Mouse (Mus musculus): ENCODE results near the gene Myl9. TPM values are rescaled to one million over a fixed set of nuclear protein-coding genes. Genes with fewer than 3 reads are reported as not detected.
"Not testable (repeated sequence)": the region's sequence is repeated elsewhere in the genome, so short reads cannot be mapped to it uniquely, and the experiment has no call there.

The Myl9 gene
- polyA plus RNA-seq, 1 experiment from 2014 or later = 71.8 TPM

DNA sequence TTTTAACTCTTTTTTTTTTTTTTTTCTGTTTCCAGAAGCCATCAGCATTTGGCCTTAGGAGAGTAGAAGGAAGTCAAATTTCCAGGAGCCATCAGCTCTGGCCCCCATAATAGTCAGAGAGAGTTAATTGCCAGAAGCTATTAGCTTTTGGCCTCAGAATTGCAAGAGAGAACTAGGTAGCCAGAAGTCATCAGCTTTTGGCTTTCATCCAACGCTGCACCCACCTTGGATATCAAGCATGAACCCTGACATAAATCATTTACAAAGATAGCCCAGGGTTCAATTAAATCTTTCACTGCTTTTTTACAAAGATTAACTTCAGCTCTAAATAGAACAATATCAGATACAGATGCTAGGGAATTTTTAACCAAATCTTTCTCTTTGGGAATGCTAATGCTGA, 23.3 kb downstream of the Myl9 start:
- no peaks in the 10 kb centered on the region for H3K27me3 ChIP-seq (replicated peaks)
- no peaks in the 10 kb centered on the region for H3K36me3 ChIP-seq
- ATAC-seq (ENCODE audit: low FRiP score, low read depth) = no peak
- H3K4me2 ChIP-seq (replicated peaks) = no peak overlapping the region
- H3K4me1 ChIP-seq = no peaks in the 10 kb centered on the region
- 87% methylated on average over 1 of the region's 1 CpGs for WGBS
- no peak overlapping the region for H3K4me3 ChIP-seq
- H3K9me3 ChIP-seq = no peaks in the 10 kb centered on the region
- H3K9ac ChIP-seq = no peak overlapping the region
- H3K27ac ChIP-seq = no peak overlapping the region

DNA sequence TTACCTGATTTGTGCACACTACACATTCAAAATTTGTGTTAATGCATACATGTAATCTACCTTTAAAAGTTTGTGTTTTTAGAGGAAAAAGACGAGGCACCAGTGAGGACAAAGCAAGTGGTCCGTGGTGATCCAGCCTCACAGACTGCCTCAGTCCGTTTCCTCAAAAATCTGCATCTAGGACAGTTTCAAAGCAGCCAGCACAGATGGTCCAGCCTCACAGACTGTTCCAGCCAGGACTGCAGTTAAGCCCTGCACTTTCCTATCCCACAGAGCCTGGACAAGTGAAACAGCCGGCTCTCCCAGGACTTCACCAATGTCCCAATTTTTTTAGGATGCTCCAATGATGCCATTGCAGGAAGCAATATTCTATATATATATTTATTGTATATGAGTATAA, 25.8 kb downstream of the Myl9 start:
- Histone ChIP-seq H3K27ac (no peak overlapping the region), H3K4me2 (replicated peaks) (no peak overlapping the region), H3K27me3 (replicated peaks) (no peaks in the 10 kb centered on the region), H3K4me3 (no peak overlapping the region), H3K4me1 (no peaks in the 10 kb centered on the region), H3K36me3 (no peaks in the 10 kb centered on the region), H3K9ac (no peak overlapping the region), H3K9me3 (no peaks in the 10 kb centered on the region)
- WGBS = 77% methylated on average over 4 of the region's 4 CpGs
- no peak for ATAC-seq (ENCODE audit: low FRiP score, low read depth)

DNA sequence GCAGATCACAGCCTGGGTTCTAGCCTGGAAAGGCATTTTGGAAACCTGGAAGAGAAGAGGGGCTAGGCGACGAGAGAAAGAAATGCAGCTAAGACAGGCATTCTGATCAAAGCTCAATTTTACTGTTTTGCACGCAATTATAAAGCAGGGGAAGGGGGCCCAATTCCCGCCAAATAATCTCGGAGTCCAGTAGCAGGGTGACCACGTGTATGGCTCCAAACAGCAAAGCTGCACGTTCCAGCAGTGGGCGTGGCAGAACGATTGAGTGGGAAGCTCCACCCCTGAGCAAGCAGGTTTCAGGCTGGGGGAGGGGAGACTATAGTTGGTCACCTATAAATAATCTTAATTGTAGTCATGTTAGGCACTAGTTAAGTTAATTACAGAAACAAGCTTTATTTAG, 26.9 kb downstream of the Myl9 start:
- H3K27me3 ChIP-seq (replicated peaks); H3K36me3 ChIP-seq; H3K4me2 ChIP-seq (replicated peaks); H3K4me1 ChIP-seq; H3K9ac ChIP-seq; H3K9me3 ChIP-seq; ATAC-seq (ENCODE audit: low FRiP score, low read depth); H3K4me3 ChIP-seq; H3K27ac ChIP-seq: not testable (repeated sequence)
- WGBS = 51% methylated on average over 9 of the region's 9 CpGs

GRCm38 (mm10) chr2:156803698-156804372, 28.6 kb downstream of the Myl9 start:
- 69% methylated on average over 4 of the region's 4 CpGs for WGBS
- Histone ChIP-seq H3K9ac (no peak overlapping the region), H3K27ac (no peak overlapping the region), H3K4me2 (replicated peaks) (no peak overlapping the region), H3K4me1 (no peaks in the 10 kb centered on the region), H3K36me3 (no peaks in the 10 kb centered on the region), H3K27me3 (replicated peaks) (no peaks in the 10 kb centered on the region), H3K4me3 (no peak overlapping the region), H3K9me3 (no peaks in the 10 kb centered on the region)
- no peak for ATAC-seq (ENCODE audit: low FRiP score, low read depth)

DNA sequence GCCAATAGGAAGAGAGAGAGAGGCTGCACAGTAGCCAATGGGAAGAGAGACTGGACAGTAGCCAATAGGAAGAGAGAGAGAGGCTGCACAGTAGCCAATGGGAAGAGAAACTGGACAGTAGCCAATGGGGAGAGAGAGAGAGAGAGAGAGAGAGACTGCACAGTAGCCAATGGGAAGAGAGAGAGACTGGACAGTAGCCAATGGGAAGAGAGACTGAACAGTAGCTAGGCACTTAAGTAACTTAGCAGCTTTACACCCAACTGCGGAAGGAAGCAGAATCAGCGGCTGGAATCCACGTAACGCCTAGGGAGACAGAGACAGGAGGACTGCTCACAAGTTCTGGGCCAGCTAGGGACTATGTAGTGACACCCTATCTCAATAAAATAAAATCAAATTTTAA, 29.4 kb downstream of the Myl9 start:
- ATAC-seq (ENCODE audit: low FRiP score, low read depth) = no peak
- H3K27ac ChIP-seq = no peak overlapping the region
- WGBS = 93% methylated on average over 4 of the region's 4 CpGs
- no peak overlapping the region for H3K9ac ChIP-seq
- H3K4me1 ChIP-seq = no peaks in the 10 kb centered on the region
- no peaks in the 10 kb centered on the region for H3K9me3 ChIP-seq
- H3K36me3 ChIP-seq = no peaks in the 10 kb centered on the region
- no peak overlapping the region for H3K4me3 ChIP-seq
- no peaks in the 10 kb centered on the region for H3K27me3 ChIP-seq (replicated peaks)
- H3K4me2 ChIP-seq (replicated peaks) = no peak overlapping the region

DNA sequence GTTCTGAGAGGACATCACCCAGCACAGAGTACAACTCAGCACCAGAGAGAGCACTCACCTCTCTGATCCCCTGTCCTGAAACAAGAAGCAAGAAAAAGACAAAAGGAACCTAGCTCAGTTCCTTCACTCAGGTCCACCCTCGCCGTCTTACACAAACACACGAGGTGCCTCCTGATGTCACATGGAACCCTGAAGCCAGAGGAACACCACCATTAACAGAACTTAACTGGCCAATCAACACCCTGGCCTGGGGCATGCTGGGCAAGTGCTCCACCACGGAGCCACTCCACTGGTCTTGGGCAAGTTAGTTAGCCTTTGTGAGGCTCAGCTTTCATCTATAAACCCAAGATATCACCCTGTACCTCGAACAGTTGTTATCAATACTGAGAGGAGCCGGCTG, 31.7 kb downstream of the Myl9 start:
- no peaks in the 10 kb centered on the region for H3K4me1 ChIP-seq
- H3K4me2 ChIP-seq (replicated peaks) = no peak overlapping the region
- H3K36me3 ChIP-seq = no peaks in the 10 kb centered on the region
- H3K9ac ChIP-seq = no peak overlapping the region
- H3K27ac ChIP-seq = no peak overlapping the region
- no peak for ATAC-seq (ENCODE audit: low FRiP score, low read depth)
- 0 out of 2 replicates have a peak, but pooled peaks cover 3% of the 10 kb centered on the region for H3K27me3 ChIP-seq (replicated peaks)
- no peak overlapping the region for H3K4me3 ChIP-seq
- whole genome bisulfite sequencing = 77% methylated on average over 6 of the region's 6 CpGs
- H3K9me3 ChIP-seq = no peaks in the 10 kb centered on the region

GRCm38 (mm10) chr2:156809579-156809978, 34.4 kb downstream of the Myl9 start:
- Histone ChIP-seq H3K36me3 (no peaks in the 10 kb centered on the region), H3K27ac (no peak overlapping the region), H3K27me3 (replicated peaks) (0 out of 2 replicates have a peak, but pooled peaks cover 3% of the 10 kb centered on the region), H3K9ac (no peak overlapping the region), H3K4me2 (replicated peaks) (no peak overlapping the region), H3K9me3 (no peaks in the 10 kb centered on the region), H3K4me1 (peaks cover 15% of the 10 kb centered on the region), H3K4me3 (no peak overlapping the region)
- WGBS = 69% methylated on average over 2 of the region's 2 CpGs
- ATAC-seq (ENCODE audit: low FRiP score, low read depth) = 0 out of 2 replicates have a peak, but pooled peaks have one; percentile 13

- H3K27me3 ChIP-seq (replicated peaks) = 0 out of 2 replicates have a peak, but pooled peaks cover 3% of the 10 kb centered on the region
- no peak overlapping the region for H3K27ac ChIP-seq
- WGBS = 95% methylated on average over 10 of the region's 10 CpGs
- H3K9ac ChIP-seq = no peak overlapping the region
- peaks cover 27% of the 10 kb centered on the region for H3K4me1 ChIP-seq
- no peaks in the 10 kb centered on the region for H3K9me3 ChIP-seq
- no peak overlapping the region for H3K4me3 ChIP-seq
- ATAC-seq (ENCODE audit: low FRiP score, low read depth) = no peak
- no peaks in the 10 kb centered on the region for H3K36me3 ChIP-seq
- no peak overlapping the region for H3K4me2 ChIP-seq (replicated peaks)
Measured at GRCm38 (mm10) chr2:156810716-156811115, 35.5 kb downstream of the Myl9 start.

DNA sequence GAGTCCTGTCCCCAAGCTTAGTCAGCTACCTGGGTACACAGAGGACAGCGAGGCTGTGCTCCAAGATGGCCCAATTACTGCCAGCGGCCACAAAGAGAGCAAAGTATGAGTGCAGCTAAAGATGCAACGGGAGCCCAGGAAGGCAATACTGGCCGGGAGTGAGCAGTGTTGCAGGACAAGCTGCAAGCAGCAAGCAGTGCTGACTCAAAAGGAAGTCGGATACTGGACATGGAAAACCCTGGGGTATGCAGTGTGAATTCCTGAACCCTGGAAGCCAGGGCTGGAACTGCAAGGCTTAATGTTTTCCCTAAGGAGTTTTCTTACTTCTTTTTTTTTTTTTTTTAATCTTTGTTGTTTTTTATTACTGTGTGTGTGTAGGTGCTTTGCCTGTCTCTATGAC, 36.3 kb downstream of the Myl9 start:
- no peak overlapping the region for H3K9ac ChIP-seq
- no peak overlapping the region for H3K4me2 ChIP-seq (replicated peaks)
- H3K9me3 ChIP-seq = no peaks in the 10 kb centered on the region
- ATAC-seq (ENCODE audit: low FRiP score, low read depth) = no peak
- no peak overlapping the region for H3K4me3 ChIP-seq
- H3K4me1 ChIP-seq = peaks cover 28% of the 10 kb centered on the region
- H3K27ac ChIP-seq = no peak overlapping the region
- H3K27me3 ChIP-seq (replicated peaks) = 0 out of 2 replicates have a peak, but pooled peaks cover 3% of the 10 kb centered on the region
- no peaks in the 10 kb centered on the region for H3K36me3 ChIP-seq
- WGBS = 77% methylated on average over 5 of the region's 5 CpGs

DNA sequence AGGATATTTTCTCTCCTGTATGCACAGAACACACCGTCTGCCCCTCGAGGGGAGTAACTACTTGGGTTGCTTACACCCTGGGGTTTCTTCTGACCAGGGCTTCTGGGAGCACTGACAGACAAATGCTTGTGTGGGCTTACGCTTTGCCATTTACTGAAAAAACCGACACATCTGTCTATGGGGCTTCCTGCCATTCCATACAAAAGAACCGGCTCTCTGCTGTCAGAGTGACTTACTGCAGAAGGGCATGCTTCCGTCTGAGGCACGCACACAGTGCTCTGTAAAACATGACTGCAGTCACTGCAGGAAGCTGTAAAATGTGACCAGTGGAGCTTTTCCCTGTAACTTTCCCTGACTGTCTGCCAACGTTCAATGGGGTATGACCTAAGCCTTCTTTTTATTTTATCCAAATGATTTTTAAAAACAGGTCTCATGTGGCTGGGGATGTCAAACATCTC, 39.2 kb downstream of the Myl9 start:
- Histone ChIP-seq H3K4me3 (no peak overlapping the region), H3K4me1 (peaks cover 28% of the 10 kb centered on the region), H3K36me3 (no peaks in the 10 kb centered on the region), H3K9ac (peak overlapping the region; percentile 51; the same call in 1 of the 2 replicates), H3K9me3 (no peaks in the 10 kb centered on the region), H3K27me3 (replicated peaks) (0 out of 2 replicates have a peak, but pooled peaks cover 3% of the 10 kb centered on the region), H3K27ac (no peak overlapping the region), H3K4me2 (replicated peaks) (peak overlapping the region; percentile 26)
- 2% methylated on average over 8 of the region's 8 CpGs for WGBS
- peak; percentile 56; the same call in 1 of the 2 replicates for ATAC-seq (ENCODE audit: low FRiP score, low read depth)

DNA sequence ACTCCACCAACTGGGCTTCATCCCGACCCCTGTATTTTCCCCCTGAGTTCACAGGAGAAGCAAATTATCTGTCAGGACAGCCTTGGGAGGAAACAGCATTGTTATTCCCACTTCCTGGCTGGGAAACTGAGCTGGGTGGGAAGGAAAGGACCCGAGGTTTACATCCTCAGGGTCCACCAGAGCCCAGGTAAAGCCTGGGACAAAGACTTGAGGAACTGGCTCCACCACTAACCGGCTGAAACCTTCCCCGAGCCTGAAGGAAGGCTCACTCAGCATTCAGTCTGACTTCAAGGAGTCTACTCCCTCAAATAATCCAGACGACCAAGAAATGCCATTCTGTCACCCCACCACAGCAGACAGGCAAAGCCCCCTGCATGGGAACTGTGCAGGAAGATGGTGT, 39.7 kb downstream of the Myl9 start:
- H3K4me1 ChIP-seq = peaks cover 28% of the 10 kb centered on the region
- H3K9me3 ChIP-seq = no peaks in the 10 kb centered on the region
- 0 out of 2 replicates have a peak overlapping the region, but pooled peaks have one; percentile 26 for H3K4me2 ChIP-seq (replicated peaks)
- 0 out of 2 replicates have a peak, but pooled peaks cover 3% of the 10 kb centered on the region for H3K27me3 ChIP-seq (replicated peaks)
- H3K27ac ChIP-seq = no peak overlapping the region
- no peak overlapping the region for H3K4me3 ChIP-seq
- H3K9ac ChIP-seq = peak overlapping the region; percentile 51; the same call in 1 of the 2 replicates
- WGBS = 19% methylated on average over 5 of the region's 5 CpGs
- ATAC-seq (ENCODE audit: low FRiP score, low read depth) = no peak
- H3K36me3 ChIP-seq = no peaks in the 10 kb centered on the region

DNA sequence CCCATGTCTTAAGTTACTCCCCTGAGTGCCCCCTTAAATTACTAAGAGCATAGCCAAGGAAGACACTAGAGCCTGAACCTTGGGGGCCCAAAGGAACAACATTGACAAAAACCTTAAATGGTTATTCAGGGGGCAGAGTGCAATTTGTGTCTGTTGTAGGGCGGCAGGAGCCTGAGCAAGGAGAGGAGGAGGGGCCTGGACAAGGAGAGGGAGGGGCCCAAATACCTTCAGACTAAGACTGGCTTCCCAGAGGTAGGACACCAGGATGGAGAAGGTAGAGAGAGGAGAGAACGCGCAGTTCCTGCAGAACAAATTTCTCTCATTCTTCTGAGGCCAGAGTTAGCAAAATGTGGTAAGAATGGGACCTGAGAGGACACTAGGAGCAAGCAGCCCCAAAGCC, 40.2 kb downstream of the Myl9 start:
- Histone ChIP-seq H3K4me2 (replicated peaks) (no peak overlapping the region), H3K4me1 (peaks cover 28% of the 10 kb centered on the region), H3K9ac (no peak overlapping the region), H3K36me3 (no peaks in the 10 kb centered on the region), H3K9me3 (no peaks in the 10 kb centered on the region), H3K4me3 (no peak overlapping the region), H3K27me3 (replicated peaks) (0 out of 2 replicates have a peak, but pooled peaks cover 3% of the 10 kb centered on the region), H3K27ac (no peak overlapping the region)
- ATAC-seq (ENCODE audit: low FRiP score, low read depth) = no peak
- WGBS = 55% methylated on average over 3 of the region's 3 CpGs

- no peak overlapping the region for H3K9ac ChIP-seq
- 0 out of 2 replicates have a peak, but pooled peaks cover 3% of the 10 kb centered on the region for H3K27me3 ChIP-seq (replicated peaks)
- no peak for ATAC-seq (ENCODE audit: low FRiP score, low read depth)
- no peaks in the 10 kb centered on the region for H3K36me3 ChIP-seq
- peaks cover 28% of the 10 kb centered on the region for H3K4me1 ChIP-seq
- no peak overlapping the region for H3K4me2 ChIP-seq (replicated peaks)
- no peak overlapping the region for H3K27ac ChIP-seq
- 61% methylated on average over 1 of the region's 1 CpGs for WGBS
- H3K4me3 ChIP-seq = no peak overlapping the region
- no peaks in the 10 kb centered on the region for H3K9me3 ChIP-seq
Measured at GRCm38 (mm10) chr2:156816116-156816515, 40.9 kb downstream of the Myl9 start.
